Comparison of ENCODE assay signal across 23 mouse cellular contexts in genomic region chr13:48609106-48609505, GRCm38 (mm10). TPM values are rescaled to one million over a fixed set of nuclear protein-coding genes. Genes with fewer than 3 reads are reported as not detected.
"Had no signal": no experiment of that assay in that cellular context is flagged by ENCODE, and none has a peak within 500 bp of the region (broad histone marks: within the 10 kb centered on the region; RNA-seq: fewer than 3 reads in every experiment).

No protein-coding gene starts in this region.

- H3K4me3 ChIP-seq: left cerebral cortex, adult 2 months; limb, embryonic 15.5 days; liver, embryonic 12.5 days; midbrain, embryonic 10.5 days; myocyte; neural tube, embryonic 15.5 days had no signal

- H3K4me1 ChIP-seq: liver, embryonic 12.5 days; midbrain, embryonic 10.5 days; neural tube, embryonic 15.5 days had no signal

- DNase-seq: kidney, adult 11 months; kidney, adult 9 months; kidney, postnatal 36 days; lung, embryonic 14.5 days; lung, postnatal 10 days; lung, postnatal 4 days; midbrain, embryonic 14.5 days; right cerebral cortex, postnatal 25 days; thymus, adult 18-20 months; thymus, postnatal 25 days had no signal

- H3K27ac ChIP-seq: kidney, postnatal 0 days; left cerebral cortex, adult 2 months; limb, embryonic 15.5 days; liver, embryonic 12.5 days; midbrain, embryonic 10.5 days; neural tube, embryonic 15.5 days; stomach, postnatal 0 days had no signal

RNA-seq across cellular contexts. Expression of gene Barx1, which starts 53.7 kb away (rescaled TPM):
- total RNA-seq: layer of hippocampus, adult 8-10 months; layer of hippocampus, postnatal 14 days; left cerebral cortex, adult 2 months; megakaryocyte, adult 5-6 weeks had no signal
- polyA plus RNA-seq: kidney, postnatal 0 days; midbrain, embryonic 14.5 days; myocyte; neural tube, embryonic 11.5 days; urinary bladder, adult 2 months had no signal
